Mouse (Mus musculus): Measurements from ENCODE around the gene Gm36028. TPM values are rescaled to one million over a fixed set of nuclear protein-coding genes. Genes with fewer than 3 reads are reported as not detected.
A peak's percentile ranks its signal among the peaks of the same experiment; 100 is the strongest.

Gm36028 gene
- polyA plus RNA-seq, 1 experiment from 2014 or later, result not detected

DNA sequence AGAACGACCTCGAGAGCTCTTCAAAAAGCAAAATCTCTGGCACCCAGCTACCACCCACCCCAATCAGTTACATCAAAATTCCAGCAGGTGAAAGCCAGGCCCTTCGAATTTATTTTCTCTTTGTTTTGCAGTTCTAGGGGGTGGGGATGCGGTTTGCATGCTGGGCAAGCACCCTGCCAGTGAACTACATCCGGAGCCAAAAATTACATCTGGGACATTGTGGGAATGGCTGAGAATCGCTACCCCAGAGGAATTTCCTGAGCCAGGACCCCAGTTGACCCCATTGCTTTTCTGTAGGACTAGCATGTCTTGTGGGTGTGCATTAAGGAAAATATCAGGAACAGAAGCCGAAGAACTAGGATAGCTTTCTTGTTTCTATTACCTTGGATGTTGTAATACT is 29.9 kb downstream of the Gm36028 start:
- WGBS, result 79% methylated on average over 7 of the region's 7 CpGs
- no peak for DNase-seq (ENCODE audit: low spot score)
- peaks cover 86% of the 10 kb centered on the region for H3K36me3 ChIP-seq (ENCODE audit: control insufficient read depth, insufficient read depth, low read length)

DNA sequence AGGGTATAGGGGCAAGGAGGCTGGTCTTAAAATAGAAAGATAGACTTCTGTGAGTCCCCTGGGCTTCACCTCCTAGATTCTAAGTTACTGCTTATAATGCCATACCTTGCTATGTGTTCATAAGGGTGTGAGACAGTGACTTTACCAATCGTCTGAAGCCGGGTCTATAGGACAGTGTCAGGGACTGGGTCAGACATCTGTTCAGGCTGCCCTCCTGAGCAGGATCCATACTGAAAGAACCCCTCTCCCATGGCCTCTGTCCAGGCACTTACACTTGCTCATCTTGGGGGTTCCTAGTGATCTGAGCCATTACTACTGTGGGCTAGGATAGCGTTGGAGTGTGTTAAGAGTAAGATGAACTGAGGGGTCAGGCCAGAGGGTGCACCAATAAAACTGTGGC is 34.7 kb downstream of the Gm36028 start:
- no peaks in the 10 kb centered on the region for H3K27me3 ChIP-seq (replicated peaks; ENCODE audit: control insufficient read depth, insufficient read depth, low read length)
- H3K9me3 ChIP-seq (ENCODE audit: control insufficient read depth, low read length), result no peaks in the 10 kb centered on the region
- H3K4me1 ChIP-seq (replicated peaks; ENCODE audit: control insufficient read depth, insufficient read depth, low read length), result no peaks in the 10 kb centered on the region
- H3K27ac ChIP-seq (ENCODE audit: low read depth), result no peak overlapping the region
- no peak overlapping the region for H3K4me2 ChIP-seq (ENCODE audit: low read length)
- DNase-seq (ENCODE audit: low spot score) (no peak), ATAC-seq (replicated peaks; ENCODE audit: low FRiP score, low TSS enrichment, low read depth) (no peak)
- no peak overlapping the region for H3K9ac ChIP-seq (ENCODE audit: low read length)
- WGBS, result 97% methylated on average over 3 of the region's 3 CpGs
- H3K4me3 ChIP-seq (ENCODE audit: low read depth, low read length), result no peak overlapping the region
- peaks cover 97% of the 10 kb centered on the region for H3K36me3 ChIP-seq (ENCODE audit: control insufficient read depth, insufficient read depth, low read length)

More for the DNA sequence above, 29.9 kb downstream of the Gm36028 start:
- no peaks in the 10 kb centered on the region for H3K9me3 ChIP-seq (ENCODE audit: control insufficient read depth, low read length)
- ATAC-seq (replicated peaks; ENCODE audit: low FRiP score, low TSS enrichment, low read depth), result no peak
- H3K27me3 ChIP-seq (replicated peaks; ENCODE audit: control insufficient read depth, insufficient read depth, low read length), result no peaks in the 10 kb centered on the region
- H3K4me3 ChIP-seq (ENCODE audit: low read depth, low read length), result no peak overlapping the region
- no peak overlapping the region for H3K9ac ChIP-seq (ENCODE audit: low read length)
- H3K4me2 ChIP-seq (ENCODE audit: low read length), result no peak overlapping the region
- H3K4me1 ChIP-seq (replicated peaks; ENCODE audit: control insufficient read depth, insufficient read depth, low read length), result no peaks in the 10 kb centered on the region
- no peak overlapping the region for H3K27ac ChIP-seq (ENCODE audit: low read depth)

DNA sequence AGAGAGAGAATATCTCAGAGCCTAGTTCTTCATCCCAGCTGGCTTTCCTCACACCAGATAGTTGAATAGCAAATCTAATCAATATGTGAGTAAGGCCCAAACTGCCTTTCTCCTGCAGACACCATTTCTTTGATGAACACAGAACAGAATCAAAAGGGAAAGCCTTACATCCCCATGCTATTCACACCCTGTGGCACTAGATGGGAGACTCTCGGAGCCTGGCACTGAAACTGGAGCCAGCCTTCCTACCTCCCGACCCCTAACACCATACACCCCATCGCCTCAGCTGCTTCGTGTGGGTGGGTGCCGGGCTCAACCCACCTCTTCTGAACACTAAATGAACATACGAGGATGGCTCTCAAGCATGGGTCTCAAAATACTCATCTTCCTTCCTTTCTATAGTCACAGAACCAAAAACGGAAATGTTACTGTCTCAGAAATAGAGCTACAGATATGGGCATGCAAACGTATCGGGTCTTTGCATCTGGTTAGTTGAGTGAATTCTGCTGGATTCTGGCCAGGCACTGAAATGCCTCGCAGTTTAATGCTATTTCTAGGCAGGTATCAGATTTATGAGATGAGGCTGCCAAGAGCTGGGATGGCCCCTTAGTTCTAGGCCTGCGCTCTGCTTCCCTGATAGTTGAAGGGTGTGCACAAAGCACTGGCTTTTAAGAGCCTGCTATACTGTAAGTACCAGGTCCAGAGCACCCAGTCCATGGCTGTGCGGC is 36.0 kb downstream of the Gm36028 start:
- peaks cover 97% of the 10 kb centered on the region for H3K36me3 ChIP-seq (ENCODE audit: control insufficient read depth, insufficient read depth, low read length)
- H3K27me3 ChIP-seq (replicated peaks; ENCODE audit: control insufficient read depth, insufficient read depth, low read length), result no peaks in the 10 kb centered on the region
- no peak overlapping the region for H3K4me3 ChIP-seq (ENCODE audit: low read depth, low read length)
- 86% methylated on average over 12 of the region's 12 CpGs for WGBS
- H3K9me3 ChIP-seq (ENCODE audit: control insufficient read depth, low read length), result no peaks in the 10 kb centered on the region
- no peak for DNase-seq (ENCODE audit: low spot score)
- H3K4me1 ChIP-seq (replicated peaks; ENCODE audit: control insufficient read depth, insufficient read depth, low read length), result no peaks in the 10 kb centered on the region
- H3K9ac ChIP-seq (ENCODE audit: low read length), result no peak overlapping the region
- ATAC-seq (replicated peaks; ENCODE audit: low FRiP score, low TSS enrichment, low read depth), result no peak
- H3K4me2 ChIP-seq (ENCODE audit: low read length), result no peak overlapping the region
- no peak overlapping the region for H3K27ac ChIP-seq (ENCODE audit: low read depth)

GRCm38 (mm10) chr16:37823949-37824348 is 37.0 kb downstream of the Gm36028 start:
- WGBS, result 84% methylated on average over 5 of the region's 5 CpGs
- no peak overlapping the region for H3K4me3 ChIP-seq (ENCODE audit: low read depth, low read length)
- no peak for ATAC-seq (replicated peaks; ENCODE audit: low FRiP score, low TSS enrichment, low read depth)

DNA sequence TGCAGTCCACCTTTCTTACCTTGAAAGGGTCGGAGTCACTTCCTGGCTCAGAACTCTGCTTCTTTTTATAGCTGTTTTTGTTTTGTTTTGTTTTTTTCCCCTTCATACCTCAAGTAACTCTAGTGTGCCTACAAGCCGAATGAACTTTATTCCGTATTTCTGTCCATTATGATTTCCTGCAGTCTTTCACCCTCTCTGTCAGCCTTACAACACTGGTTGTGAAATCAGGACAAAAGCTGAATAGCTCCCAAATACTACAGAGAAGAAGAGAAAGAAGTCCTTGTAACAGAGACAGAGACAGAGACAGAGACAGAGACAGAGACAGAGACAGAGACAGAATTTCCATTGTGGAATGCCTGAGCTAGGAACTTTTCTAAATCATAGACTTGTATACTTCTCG is 43.0 kb downstream of the Gm36028 start:
- ATAC-seq (replicated peaks; ENCODE audit: low FRiP score, low TSS enrichment, low read depth), result no peak
- H3K36me3 ChIP-seq (ENCODE audit: control insufficient read depth, insufficient read depth, low read length), result peaks cover 73% of the 10 kb centered on the region

More at GRCm38 (mm10) chr16:37823949-37824348, 37.0 kb downstream of the Gm36028 start:
- H3K27ac ChIP-seq (ENCODE audit: low read depth), result no peak overlapping the region
- no peaks in the 10 kb centered on the region for H3K9me3 ChIP-seq (ENCODE audit: control insufficient read depth, low read length)
- no peaks in the 10 kb centered on the region for H3K27me3 ChIP-seq (replicated peaks; ENCODE audit: control insufficient read depth, insufficient read depth, low read length)
- no peak overlapping the region for H3K4me2 ChIP-seq (ENCODE audit: low read length)
- no peaks in the 10 kb centered on the region for H3K4me1 ChIP-seq (replicated peaks; ENCODE audit: control insufficient read depth, insufficient read depth, low read length)
- no peak for DNase-seq (ENCODE audit: low spot score)
- peaks cover 95% of the 10 kb centered on the region for H3K36me3 ChIP-seq (ENCODE audit: control insufficient read depth, insufficient read depth, low read length)
- no peak overlapping the region for H3K9ac ChIP-seq (ENCODE audit: low read length)

DNA sequence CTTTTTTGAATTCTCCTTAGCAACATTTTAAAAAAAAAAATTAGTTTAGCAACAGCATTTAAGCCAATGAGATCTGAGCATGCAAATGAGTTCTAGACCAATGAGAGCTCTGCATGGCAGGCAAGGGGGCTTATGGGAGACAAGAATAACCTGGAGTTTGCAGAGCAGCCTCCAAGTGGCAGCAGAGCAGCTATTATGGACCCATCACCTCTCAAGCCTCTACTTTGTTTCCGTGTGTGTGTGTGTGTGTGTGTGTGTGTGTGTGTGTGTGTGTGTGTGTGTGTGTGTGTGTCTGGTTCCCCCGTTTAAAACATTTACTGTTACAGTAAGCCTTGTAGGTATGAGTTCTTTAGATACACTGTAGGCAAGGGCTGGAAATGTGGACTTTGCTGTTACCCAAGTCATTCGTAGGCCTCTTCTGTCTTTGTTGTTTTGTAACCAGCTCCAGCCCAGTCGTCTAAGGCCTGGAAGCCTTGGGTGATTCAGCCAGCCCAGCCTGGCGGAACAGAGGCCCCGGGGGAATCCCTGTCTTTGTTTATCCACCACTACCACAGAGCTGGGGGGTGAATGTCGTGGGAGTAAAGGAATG is 46.5 kb downstream of the Gm36028 start:
- H3K9ac ChIP-seq (ENCODE audit: low read length), result no peak overlapping the region
- H3K4me3 ChIP-seq (ENCODE audit: low read depth, low read length), result no peak overlapping the region
- H3K4me1 ChIP-seq (replicated peaks; ENCODE audit: control insufficient read depth, insufficient read depth, low read length), result peaks cover 24% of the 10 kb centered on the region; the same call in 1 of the 2 replicates
- 20% methylated on average over 7 of the region's 7 CpGs for WGBS
- DNase-seq (ENCODE audit: low spot score) (no peak), ATAC-seq (replicated peaks; ENCODE audit: low FRiP score, low TSS enrichment, low read depth) (peak; percentile 86)
- H3K4me2 ChIP-seq (ENCODE audit: low read length), result peak overlapping the region; percentile 29; the same call in 1 of the 2 replicates
- peaks cover 46% of the 10 kb centered on the region for H3K36me3 ChIP-seq (ENCODE audit: control insufficient read depth, insufficient read depth, low read length)
- peak overlapping the region; percentile 77 for H3K27ac ChIP-seq (ENCODE audit: low read depth)
- H3K27me3 ChIP-seq (replicated peaks; ENCODE audit: control insufficient read depth, insufficient read depth, low read length), result no peaks in the 10 kb centered on the region
- no peaks in the 10 kb centered on the region for H3K9me3 ChIP-seq (ENCODE audit: control insufficient read depth, low read length)

More for the DNA sequence above, 43.0 kb downstream of the Gm36028 start:
- H3K27me3 ChIP-seq (replicated peaks; ENCODE audit: control insufficient read depth, insufficient read depth, low read length), result no peaks in the 10 kb centered on the region
- no peaks in the 10 kb centered on the region for H3K9me3 ChIP-seq (ENCODE audit: control insufficient read depth, low read length)
- 87% methylated on average over 4 of the region's 4 CpGs for WGBS
- DNase-seq (ENCODE audit: low spot score), result no peak
- no peak overlapping the region for H3K4me2 ChIP-seq (ENCODE audit: low read length)
- H3K27ac ChIP-seq (ENCODE audit: low read depth), result no peak overlapping the region
- no peak overlapping the region for H3K4me3 ChIP-seq (ENCODE audit: low read depth, low read length)
- no peak overlapping the region for H3K9ac ChIP-seq (ENCODE audit: low read length)
- H3K4me1 ChIP-seq (replicated peaks; ENCODE audit: control insufficient read depth, insufficient read depth, low read length), result peaks cover 16% of the 10 kb centered on the region; the same call in 1 of the 2 replicates

DNA sequence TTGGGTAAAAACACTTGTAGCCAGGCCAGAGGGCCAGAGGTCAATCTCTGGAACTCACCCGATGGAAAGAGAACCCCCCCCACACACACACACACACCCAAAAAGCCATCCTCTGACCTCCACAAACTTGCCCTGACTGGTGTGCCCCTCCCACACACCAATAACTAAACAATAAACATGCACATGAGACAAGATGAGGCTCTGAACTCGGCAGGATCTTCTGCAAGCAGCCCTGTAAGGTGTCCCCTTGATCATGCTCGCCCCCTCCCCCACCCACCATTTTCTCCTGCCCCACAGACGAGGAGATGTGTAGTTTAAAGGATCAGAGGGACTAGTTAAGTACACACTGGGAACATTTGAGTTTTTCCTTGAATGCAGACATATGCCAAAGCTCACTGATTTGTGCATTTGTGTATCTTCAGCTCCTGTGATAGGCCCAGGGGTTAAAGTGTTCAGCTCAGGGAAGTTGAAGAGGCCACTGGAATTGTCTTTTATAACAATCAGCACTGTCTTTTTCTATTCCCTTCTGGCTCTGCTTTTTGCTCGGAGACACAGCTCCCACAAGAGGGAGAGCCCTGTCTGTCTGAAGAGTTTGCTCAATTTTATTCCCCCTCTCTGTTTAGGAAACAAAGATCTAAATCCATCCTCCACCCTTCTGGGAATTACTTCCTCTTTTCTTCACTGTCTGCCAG is 47.1 kb downstream of the Gm36028 start:
- ATAC-seq (replicated peaks; ENCODE audit: low FRiP score, low TSS enrichment, low read depth), result peak; percentile 8; the same call in 1 of the 2 replicates
- H3K9ac ChIP-seq (ENCODE audit: low read length), result no peak overlapping the region
- no peaks in the 10 kb centered on the region for H3K27me3 ChIP-seq (replicated peaks; ENCODE audit: control insufficient read depth, insufficient read depth, low read length)
- H3K4me2 ChIP-seq (ENCODE audit: low read length), result peak overlapping the region; percentile 29; the same call in 1 of the 2 replicates
- H3K36me3 ChIP-seq (ENCODE audit: control insufficient read depth, insufficient read depth, low read length), result peaks cover 41% of the 10 kb centered on the region
- peak overlapping the region; percentile 77 for H3K27ac ChIP-seq (ENCODE audit: low read depth)
- DNase-seq (ENCODE audit: low spot score), result no peak
- H3K4me1 ChIP-seq (replicated peaks; ENCODE audit: control insufficient read depth, insufficient read depth, low read length), result peaks cover 29% of the 10 kb centered on the region; the same call in 1 of the 2 replicates
- H3K4me3 ChIP-seq (ENCODE audit: low read depth, low read length), result no peak overlapping the region
- no peaks in the 10 kb centered on the region for H3K9me3 ChIP-seq (ENCODE audit: control insufficient read depth, low read length)
- WGBS, result 27% methylated on average over 5 of the region's 5 CpGs

DNA sequence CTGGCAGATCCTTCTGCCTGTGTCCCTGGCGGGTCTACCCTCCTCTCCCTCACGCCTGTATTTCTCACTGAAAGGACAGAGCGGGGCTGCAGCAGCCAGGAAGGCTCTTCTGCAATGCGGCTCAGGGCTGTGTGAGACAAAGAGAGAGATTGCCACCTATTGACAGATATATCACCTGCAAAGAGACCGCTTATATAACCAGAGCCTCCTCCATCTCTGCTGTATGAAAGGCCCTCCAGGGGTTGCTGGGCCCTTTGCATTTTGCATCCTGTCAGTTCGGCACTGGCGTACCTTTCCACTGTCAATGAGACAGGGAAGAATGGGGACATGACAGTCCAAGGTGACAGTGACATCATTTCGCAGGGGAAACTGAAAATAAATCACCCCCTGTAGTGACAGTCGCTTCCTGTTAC is 48.5 kb downstream of the Gm36028 start:
- no peaks in the 10 kb centered on the region for H3K27me3 ChIP-seq (replicated peaks; ENCODE audit: control insufficient read depth, insufficient read depth, low read length)
- WGBS, result 46% methylated on average over 9 of the region's 9 CpGs
- peaks cover 30% of the 10 kb centered on the region; the same call in 1 of the 2 replicates for H3K4me1 ChIP-seq (replicated peaks; ENCODE audit: control insufficient read depth, insufficient read depth, low read length)
- no peaks in the 10 kb centered on the region for H3K9me3 ChIP-seq (ENCODE audit: control insufficient read depth, low read length)
- DNase-seq (ENCODE audit: low spot score) (no peak), ATAC-seq (replicated peaks; ENCODE audit: low FRiP score, low TSS enrichment, low read depth) (no peak)
- H3K9ac ChIP-seq (ENCODE audit: low read length), result no peak overlapping the region
- no peak overlapping the region for H3K27ac ChIP-seq (ENCODE audit: low read depth)
- peaks cover 36% of the 10 kb centered on the region; the same call in 1 of the 2 replicates for H3K36me3 ChIP-seq (ENCODE audit: control insufficient read depth, insufficient read depth, low read length)
- no peak overlapping the region for H3K4me3 ChIP-seq (ENCODE audit: low read depth, low read length)
- H3K4me2 ChIP-seq (ENCODE audit: low read length), result no peak overlapping the region
